Mouse (Mus musculus): ENCODE data around the gene Abca5.
"Not testable (repeated sequence)": the region's sequence is repeated elsewhere in the genome, so short reads cannot be mapped to it uniquely, and the experiment has no call there.

The Abca5 gene

DNA sequence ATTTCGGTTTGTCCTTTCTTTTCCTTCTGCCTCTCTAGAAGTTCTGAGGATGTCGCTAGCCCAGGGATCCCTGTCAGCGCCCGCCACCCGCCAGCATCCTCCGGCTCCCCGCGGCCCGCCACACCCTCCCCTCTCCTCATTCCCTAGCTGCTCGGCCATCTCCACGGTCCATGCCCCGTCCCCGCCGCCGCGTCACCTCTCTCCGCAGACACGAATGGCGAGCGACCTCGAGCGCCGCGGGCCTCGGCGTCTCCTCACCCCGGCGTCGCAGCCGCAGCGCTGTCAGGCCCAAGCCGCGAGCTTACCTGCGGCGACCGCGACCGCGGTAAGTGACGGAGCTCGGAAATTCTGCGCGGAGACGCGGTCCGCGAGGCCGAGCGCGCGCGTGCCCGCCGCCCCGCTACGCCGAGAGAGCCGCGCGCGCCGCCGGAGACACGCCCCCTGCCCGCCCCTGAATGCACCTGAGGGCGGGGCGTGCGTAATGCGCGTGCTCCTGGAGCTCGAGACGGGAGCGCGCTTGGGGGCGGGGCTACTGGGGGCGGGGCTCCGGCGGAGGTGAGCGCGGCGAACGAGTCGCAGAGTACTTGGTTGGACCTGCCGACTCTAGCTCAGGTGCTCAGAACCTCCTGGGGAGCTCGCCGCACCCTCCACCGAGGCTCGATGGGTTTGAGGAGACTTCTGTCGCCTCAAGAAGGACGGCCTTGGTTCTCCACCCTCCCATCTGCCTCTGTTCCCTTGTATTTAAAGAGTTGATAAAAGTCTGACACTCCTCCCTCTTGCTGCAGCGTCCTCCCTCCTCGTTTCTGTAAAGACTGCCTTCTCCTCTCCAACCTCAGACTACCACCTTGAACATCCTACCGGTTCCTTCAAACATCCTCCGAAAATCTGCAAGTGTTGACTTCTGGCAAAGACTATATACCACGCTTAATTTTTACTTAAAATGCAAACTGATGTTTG lies at the start of gene Abca5:
Gene Abca5 (minus strand): TSS at position 428 of the 957 bp plus-strand sequence.
- peak; percentile 96 for DNase-seq

DNA sequence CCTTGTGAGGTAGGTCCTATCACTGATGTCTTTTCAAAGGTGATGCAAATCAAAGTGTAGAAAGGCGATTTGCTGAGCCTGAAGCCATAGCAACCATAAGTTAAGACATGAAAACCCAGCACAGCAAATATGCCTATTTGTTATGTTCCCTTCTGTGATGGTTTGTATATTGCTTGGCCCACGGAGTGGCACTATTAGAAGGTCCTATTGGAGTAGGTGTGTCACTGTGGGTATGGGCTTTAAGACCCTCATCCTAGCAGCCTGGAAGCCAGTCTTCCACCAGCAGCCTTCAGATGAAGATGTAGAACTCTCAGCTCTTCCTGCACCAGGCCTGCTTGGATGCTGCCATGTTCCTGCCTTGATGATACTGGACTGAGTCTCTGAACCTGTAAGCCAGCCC lies 48.0 kb upstream of the Abca5 start:
- DNase-seq = no peak

DNA sequence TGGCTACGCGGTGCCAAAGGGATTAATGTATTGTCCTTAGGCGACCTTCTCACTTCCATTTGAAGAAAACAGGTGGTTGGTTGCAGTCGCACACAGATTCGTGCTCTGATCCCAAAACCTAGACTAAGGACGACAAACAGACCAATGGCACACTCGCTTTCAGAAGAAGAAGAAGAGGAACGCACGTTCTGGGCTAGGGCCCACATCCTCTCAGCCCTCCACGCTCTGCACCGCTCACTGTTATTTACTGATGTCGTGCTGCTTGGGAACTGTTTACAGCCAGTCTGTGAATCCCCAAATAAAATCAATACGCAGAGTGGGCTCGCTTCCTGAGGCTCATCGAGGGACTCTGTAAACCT lies 42.8 kb upstream of the Abca5 start:
- DNase-seq = no peak

DNA sequence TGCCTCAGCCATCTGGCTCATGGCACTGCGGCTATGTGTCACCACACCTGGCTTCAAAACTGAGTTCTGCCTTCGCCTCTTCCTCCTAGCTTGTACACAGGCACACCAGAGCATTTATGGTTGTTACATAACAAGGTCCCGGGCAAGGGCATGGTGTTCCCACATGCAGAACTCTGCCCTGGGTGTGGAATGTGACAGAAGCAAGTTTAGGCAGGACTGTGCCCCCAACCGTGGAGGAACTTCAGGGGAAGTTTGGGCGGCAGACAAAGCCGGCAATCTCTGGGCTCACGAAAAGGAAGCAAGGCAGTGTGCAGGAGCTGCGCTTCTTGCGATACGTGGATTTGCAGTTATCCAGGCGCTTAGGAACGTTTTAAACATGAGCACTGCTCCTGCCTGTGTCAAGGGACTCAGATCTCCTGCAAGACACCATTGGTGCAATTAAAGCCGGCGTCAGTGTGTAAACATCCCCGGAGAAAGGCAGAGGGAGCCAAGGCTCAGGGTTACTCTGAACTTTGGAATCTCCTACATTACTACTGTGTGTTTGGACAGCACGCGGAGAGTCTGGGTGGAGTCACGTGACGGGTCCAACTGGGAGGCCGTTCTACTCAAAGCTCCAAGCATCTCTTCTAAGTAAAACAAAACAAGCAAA lies 42.3 kb upstream of the Abca5 start:
- peak; percentile 85 for DNase-seq

DNA sequence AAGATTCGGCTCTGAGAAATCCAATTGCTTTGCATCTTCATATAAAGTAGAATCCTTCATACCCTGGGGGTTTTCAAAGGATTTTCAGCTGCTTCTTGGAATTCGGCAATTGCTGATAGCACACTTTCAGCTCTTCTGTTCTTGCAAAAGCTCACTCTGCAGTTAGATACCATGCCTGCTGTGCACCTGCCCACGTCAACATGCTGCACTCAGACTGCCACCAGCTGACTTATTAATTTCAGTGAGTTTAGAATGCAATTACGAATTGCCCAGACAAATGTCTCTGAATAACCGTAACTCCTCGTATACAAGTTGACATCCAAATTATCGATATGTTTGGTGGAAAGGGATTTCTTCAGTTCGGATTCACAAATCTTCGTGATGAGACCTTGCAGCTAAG lies 36.5 kb upstream of the Abca5 start:
- no peak for DNase-seq

DNA sequence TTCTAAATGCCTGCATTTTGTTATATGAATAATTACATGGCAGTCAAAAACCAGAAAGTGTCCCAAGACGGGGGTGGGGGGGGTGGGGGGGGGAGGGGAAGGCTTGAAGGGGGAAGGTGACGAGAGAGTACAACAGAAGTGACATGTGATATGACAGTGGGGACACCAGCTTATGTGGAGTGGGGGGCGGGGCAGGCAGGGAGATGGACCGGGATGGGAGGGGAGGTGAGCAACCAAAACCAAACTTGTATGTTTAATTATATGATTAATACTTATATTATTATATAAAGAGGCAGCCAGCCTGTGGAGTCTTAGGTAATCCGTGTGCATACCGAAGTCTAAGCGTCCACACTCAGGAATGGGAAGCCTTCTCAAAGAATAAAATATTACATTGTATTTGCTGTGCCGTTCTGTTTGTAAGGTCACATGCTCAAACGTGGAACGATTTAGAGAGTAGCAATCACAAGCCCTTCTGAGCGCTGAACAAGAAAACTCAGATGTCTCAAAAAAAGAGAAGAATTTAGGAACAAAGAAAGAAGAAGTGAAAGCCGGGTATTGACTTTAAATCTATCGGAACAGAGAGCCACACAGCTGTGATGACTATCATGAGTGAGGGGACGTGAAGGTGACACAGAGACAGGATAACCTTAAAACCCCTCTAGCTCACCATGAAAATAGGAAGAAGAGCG lies 34.9 kb upstream of the Abca5 start:
- DNase-seq = no peak

DNA sequence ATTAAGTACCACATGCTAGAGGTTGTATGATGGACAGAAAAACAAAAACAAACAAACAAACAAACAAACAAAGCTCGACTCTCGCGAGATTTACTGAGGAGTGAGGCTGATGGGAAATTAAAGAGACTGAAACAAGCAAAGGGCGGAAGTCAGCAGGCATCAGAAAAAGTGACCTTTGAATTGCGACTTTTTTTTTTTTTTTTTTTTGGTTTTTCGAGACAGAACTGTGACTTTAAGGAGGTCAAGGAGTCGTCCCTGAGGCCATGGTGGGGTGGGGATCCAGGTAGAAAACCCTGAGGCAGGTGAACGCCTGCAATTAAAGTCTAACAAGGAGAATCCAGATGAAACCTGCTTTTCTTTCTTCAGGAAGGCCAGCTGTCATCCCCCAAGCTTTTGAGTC lies 34.3 kb upstream of the Abca5 start:
- DNase-seq = no peak

DNA sequence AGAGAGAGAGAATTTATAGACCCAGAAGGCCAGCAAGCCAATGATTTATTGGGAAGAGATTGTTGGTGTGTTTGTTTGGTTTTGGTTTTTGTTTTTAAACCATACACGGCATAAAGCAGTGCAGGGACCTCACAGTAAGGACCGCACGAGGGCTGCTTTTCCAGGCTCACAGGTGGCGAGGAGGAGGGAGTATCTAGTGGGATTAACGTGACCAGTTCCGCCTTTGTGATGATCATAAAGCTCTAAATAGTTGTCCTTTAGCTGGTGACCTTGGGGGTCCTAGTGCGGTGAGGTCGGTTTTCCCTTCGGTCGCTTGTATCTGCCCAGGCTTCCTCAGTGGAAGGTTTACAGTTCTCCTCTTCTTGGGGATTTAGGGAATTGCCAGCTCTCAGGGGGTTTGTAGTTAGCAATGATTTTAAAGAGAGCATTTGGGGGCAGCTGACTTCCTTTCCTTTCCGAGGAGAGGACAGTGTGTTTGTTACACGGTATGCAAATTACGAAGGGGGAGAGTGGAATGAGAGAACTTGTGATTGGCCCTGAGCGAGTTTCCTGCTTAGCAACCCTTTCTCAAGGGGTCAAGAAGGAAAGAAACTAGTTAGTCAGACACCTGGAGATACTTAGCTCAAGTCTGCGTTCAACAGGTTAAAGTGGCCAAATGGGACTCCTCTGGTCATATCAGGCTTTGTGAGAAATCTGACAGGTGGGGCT lies 31.9 kb upstream of the Abca5 start:
- no peak for DNase-seq

DNA sequence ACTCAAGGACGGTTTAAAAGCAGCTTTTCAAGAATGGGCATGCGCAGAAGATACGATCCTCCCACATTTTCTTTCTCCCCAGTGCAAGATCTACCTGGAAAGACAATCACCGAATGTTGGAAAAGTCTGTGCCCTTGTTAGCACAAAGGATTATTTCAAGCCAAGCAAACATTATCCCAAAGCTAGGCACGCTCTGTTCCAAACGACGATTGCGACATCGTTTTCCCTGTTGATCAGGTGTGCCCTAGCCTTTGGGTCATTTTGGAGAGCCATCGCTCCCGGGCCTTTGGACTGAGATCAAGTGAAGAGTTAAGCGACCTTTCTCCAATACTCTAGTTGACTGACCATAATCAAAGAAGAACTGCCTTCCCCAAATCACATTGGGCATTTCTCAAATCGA lies 30.1 kb upstream of the Abca5 start:
- no peak for DNase-seq

DNA sequence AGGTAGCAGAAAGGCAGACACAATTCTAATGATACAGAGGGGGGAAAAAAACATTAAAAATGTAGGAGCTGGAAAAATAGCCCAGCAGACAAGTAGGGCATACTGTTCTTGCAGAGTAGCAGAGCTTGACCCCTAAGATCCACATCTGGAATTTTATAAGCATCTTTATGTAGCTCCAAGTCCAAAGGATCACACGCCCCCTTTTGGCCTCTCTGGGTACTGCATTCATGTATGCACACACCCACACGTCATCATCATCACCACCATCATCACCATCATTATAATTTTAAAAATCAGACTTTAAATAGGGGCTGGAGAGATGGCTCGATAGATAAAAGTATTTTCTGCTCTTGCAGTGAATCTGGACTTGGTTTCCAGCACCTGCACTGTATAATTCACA lies 29.4 kb upstream of the Abca5 start:
- no peak for DNase-seq

DNA sequence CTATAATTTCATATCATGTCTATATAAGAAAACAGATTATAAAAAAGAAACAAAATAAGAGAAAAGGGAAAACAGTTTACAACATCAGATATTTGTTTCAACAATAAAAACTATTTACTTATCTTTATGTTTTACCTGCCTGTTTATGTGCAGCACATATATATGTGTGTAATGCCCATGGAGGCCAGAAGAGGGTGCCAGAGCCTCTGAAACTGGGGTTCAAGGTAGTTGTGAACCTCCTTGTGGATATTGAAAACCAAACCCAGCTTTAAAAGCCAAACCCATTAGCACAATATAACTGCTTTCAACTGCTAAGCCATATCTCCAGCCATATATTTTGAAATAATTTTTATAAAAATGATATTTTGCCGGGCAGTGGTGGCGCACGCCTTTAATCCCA lies 27.5 kb upstream of the Abca5 start:
- peak; percentile 78 for DNase-seq

DNA sequence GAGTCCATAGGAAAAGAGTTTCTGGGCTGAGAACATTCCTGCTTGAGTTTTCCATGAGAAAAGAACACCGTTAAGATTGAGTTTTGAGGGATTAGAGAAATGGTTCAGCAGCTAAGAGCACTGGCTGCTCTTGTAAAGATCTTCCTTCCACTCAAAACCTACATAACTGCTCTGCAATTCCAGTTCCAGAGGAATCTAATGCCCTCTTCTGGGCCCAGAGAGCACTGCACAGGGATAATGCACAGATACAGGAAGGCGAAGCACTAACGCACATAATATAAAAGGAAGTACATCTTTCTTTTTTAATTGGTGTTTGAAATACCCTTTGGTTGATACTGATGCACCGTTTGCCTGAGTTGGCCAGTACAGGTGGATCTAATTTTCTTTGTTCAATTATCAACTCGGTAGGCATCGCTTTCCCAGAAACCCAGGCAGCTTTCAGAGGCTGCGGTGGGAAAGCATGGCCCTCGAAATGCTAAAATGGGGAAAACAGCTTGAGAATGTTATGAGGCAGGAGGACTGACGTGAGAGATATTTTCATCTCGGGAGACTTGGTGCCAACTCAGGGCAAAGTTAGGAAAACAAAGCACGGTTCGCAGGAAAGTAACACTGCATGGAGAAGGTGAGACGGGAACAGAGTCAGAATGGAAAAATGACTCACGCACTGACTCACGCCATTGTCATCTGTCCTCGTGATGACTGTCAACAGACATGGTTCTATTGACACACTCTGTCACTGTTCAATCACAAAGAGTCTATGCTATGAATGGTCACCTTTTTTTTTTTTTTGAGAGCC lies 20.4 kb upstream of the Abca5 start:
- peak; percentile 65 for DNase-seq

DNA sequence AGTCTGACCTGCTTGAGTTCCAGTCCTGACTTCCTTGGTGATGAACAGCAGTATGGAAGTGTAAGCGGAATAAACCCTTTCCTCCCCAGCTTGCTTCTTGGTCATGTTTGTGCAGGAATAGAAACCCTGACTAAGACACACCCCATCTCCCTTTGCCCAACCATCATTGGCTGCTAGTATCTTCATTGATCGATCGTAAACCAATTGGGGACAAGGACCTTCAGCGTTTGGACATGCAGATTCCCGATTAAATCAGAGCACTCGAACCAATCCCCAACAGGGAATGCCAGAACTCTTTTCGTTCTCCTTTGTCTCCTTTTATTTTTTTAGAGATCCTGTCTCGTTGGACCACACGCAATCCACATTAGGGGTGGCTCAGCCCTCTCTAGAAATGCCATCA lies 17.6 kb upstream of the Abca5 start:
- DNase-seq = not testable (repeated sequence)

DNA sequence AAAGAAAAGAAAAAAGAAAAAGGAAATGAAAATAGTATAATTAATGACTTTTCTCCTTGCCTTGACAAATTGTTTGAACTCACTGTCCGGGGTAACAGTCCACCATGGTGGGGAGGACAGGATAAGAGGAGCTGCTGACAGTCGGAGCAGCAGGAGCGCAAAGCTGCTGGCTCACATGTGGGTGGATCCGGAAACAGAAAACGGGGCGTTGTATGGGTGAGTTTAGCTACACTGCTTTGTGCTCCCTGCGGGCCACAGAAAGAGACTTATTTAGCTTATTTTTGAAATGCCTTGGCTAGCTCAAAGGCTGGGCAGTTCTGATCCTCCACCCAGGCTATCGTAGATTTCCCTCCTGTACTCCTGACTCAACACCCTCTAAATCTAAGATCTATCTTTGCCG lies 16.7 kb upstream of the Abca5 start:
- DNase-seq = no peak

DNA sequence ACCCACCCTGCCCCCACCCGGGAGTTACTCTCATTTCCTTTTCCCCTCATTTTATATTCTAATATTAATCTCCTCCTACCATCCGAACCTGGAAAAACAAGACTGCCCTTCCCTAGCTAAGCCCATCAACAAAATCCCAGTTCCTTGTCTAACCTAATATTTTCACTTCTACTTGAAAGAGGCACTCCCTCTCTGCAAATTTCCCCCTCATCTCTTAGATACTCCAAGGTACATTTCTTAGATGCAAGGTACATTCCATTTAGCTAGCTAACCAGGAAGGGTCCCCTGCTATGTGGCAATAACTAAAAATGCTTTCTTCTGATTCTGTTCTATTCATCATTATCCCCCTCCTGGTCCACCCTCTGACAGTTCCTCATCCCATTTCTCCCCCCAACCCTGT lies 10.7 kb upstream of the Abca5 start:
- no peak for DNase-seq

DNA sequence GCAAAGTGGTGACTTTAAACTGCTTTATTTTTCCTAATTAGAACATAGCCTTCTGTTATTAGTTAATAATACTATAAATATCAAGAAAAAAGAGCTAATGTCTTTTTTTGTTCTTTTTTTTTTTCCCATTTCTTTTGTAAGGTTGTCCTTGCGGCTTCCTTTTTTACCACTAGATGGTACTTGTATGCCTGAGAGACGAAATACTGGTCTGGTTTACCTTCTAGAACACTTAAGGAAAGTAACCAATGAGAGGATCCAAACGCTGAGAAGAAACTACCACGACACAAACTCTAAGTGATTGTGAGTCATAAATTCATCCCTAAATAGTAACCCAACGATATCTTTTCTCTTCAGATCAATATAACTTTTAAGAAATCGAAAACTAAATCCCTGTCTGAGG lies 10.3 kb upstream of the Abca5 start:
- no peak for DNase-seq

DNA sequence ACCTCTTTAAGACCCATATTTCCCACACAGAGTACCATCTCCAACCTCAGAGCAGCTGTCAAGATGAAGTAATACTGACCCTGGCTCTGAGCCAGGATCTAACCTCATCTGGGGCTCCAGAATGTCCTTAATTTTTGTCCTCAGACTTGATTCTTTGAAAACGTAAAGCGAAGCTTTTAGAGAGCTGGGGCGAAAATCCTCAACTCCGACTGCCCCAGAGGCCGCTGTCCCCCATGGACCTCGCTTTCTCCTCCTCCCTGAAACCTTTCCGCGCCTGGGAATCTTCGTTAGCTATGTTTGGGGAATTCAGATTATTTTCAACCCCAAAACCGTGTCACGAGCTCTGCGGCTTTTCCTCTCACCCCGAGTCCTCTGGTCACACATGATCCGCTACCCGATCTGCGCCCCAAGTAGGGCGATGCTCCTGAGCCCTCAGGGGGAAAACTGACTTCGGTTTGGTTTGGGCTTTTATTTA lies 665 bp downstream of the Abca5 start:
- peak; percentile 28 for DNase-seq

DNA sequence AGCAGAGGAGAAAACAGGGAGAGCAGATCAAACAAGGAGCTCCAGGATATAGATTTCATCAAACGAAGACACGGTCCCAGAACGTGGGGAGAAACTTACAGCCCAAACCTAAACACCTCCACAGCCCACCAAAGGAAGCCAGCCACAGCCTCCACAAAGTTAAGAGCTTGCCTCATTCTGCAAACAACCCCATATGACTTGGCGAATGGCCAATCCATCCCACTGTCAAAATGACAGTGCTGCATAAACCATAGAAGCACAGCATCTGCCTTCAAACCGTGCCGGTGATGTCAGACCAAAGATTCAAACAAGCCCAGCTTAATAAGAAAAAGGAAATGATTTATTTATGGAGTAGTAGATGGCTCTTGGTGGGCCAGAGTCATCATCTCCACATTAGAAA lies 7.4 kb downstream of the Abca5 start:
- DNase-seq = peak; percentile 38

DNA sequence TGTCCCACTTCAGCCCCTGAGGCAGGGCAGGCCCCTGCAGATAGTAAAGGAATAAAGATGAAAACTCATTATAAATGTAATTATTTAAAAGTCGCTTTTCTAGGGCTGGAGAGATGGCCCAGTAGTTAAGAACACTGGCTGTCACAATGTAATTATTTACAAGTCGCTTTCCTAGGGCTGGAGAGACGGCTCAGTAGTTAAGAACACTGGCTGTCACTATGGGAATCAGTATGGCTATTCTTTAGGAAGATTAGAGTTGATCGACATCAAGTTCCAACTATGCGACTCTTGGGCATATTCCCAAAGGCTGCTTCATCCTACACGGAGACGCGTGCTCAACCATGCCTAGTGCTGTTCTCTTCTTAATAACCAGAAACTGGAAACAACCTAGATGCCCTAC lies 15.2 kb downstream of the Abca5 start:
- DNase-seq = no peak

DNA sequence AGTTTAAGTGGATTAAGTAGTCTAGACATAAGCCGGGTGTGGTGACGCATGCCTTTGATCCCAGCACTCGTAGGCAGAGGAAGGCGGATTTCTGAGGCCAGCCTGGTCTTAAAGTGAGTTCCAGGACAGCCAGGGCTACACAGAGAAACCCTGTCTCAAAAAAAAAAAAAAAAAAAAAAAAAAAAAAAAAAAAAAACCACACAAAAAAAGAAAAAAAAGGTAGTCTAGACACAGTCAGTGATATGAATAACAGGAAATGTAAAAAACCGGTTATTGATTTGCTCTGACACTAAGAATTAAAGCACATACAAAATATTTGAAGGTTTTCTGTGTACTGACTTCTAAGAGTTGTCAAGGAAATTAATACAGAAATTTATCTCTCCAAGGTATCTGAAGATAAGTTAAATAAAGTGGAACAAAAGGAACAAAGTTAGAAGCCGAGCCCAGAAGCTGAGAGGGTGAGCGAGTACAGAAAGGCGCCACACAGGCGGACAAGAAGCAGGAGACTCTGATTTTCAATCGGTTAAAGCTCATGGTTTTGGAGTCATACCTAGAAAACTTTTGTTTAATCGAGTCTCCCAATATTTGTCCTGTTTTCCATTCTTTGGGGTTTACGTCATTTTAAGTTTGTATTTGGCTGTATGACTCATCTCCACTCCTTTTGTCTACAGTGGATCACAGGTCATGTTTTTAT lies 30.9 kb downstream of the Abca5 start:
- no peak for DNase-seq

DNA sequence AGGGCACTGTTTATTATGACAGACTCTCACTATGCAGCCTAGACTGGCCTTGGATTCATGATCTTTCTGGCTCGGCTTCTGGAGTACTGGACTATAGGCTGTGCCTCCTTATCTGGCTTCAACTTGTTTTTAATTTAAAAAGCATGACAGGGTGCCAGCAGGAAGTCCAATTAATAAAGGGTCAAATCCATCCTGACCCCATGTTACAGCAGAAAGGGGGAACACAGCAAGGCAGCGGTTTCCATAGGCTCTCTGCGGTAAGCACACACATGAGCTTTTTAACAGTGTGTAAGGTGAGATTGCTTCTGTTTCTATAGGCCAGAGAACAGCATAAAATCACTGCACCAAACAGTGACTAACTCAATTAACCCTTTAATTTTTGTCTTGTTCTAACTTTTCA lies 34.1 kb downstream of the Abca5 start:
- no peak for DNase-seq

Measured in kidney, postnatal 10 days (tissue).